Comparison of ENCODE assay signal across 17 mouse cellular contexts in genomic region chr5:53241963-53242362, GRCm38 (mm10). TPM values are rescaled to one million over a fixed set of nuclear protein-coding genes. Genes with fewer than 3 reads are reported as not detected.
DNase-seq lines count a peak whose midpoint lies in the region; ATAC-seq and TF ChIP-seq lines count a peak whose summit lies in the region.
"Had no signal": no experiment of that assay in that cellular context is flagged by ENCODE, and none has a peak within 500 bp of the region (broad histone marks: within the 10 kb centered on the region; RNA-seq: fewer than 3 reads in every experiment).

No protein-coding gene starts in this region.

- no peaks in the 10 kb centered on the region for H3K9me3 ChIP-seq in forebrain, postnatal 0 days (ENCODE audit: low read length)
- H3K9me3 ChIP-seq in forebrain, embryonic 13.5 days (replicated peaks): no peaks in the 10 kb centered on the region
- H3K9me3 ChIP-seq in intestine, postnatal 0 days (ENCODE audit: control insufficient read depth): no peaks in the 10 kb centered on the region
- H3K9me3 ChIP-seq: embryonic facial prominence, embryonic 10.5 days; heart, embryonic 12.5 days; hindbrain, embryonic 10.5 days had no signal

- WGBS in forebrain, postnatal 0 days: 80% methylated on average over 5 of the region's 5 CpGs
- 81% methylated on average over 5 of the region's 5 CpGs for WGBS in forebrain, embryonic 13.5 days
- 66% methylated on average over 5 of the region's 5 CpGs for WGBS in lung, adult 2 months
- WGBS in intestine, postnatal 0 days: 56% methylated on average over 5 of the region's 5 CpGs

- no peak overlapping the region for H3K4me3 ChIP-seq in forebrain, postnatal 0 days (ENCODE audit: low read depth, low read length)
- H3K4me3 ChIP-seq in forebrain, embryonic 13.5 days: no peak overlapping the region
- H3K4me3 ChIP-seq in lung, adult 2 months (replicated peaks; ENCODE audit: extremely low read depth, low read depth, low read length): no peak overlapping the region
- H3K4me3 ChIP-seq in intestine, postnatal 0 days (ENCODE audit: low read depth, low read length): no peak overlapping the region
- H3K4me3 ChIP-seq: embryonic facial prominence, embryonic 10.5 days; heart, embryonic 12.5 days; hindbrain, embryonic 10.5 days had no signal

- DNase-seq in forebrain, postnatal 0 days: no peak
- DNase-seq in lung, postnatal 36 days: peak; percentile 4
- no peak for DNase-seq in lung, adult 2 months
- DNase-seq in Muller cell, postnatal 12 days (ENCODE audit: inconsistent ontology term): no peak
- no peak for DNase-seq in embryo, embryonic 10 days (ENCODE audit: low spot score)
- DNase-seq: adrenal gland, postnatal 10 days; cerebellum, adult 11-12 months; cerebellum, adult 9-10 months; cerebellum, postnatal 36 days; gastrocnemius, postnatal 14 days had no signal

- ATAC-seq in forebrain, postnatal 0 days: no peak
- ATAC-seq in forebrain, embryonic 13.5 days: no peak
- ATAC-seq in intestine, postnatal 0 days: peak; percentile 88
- ATAC-seq: hindbrain, embryonic 16.5 days; inflammation-experienced regulatory T-cells, adult 6 months had no signal

- H3K27me3 ChIP-seq in forebrain, postnatal 0 days (ENCODE audit: insufficient read depth, low read length): no peaks in the 10 kb centered on the region
- no peaks in the 10 kb centered on the region for H3K27me3 ChIP-seq in forebrain, embryonic 13.5 days
- no peaks in the 10 kb centered on the region for H3K27me3 ChIP-seq in intestine, postnatal 0 days (replicated peaks; ENCODE audit: control insufficient read depth, insufficient read depth, low read length)
- H3K27me3 ChIP-seq: heart, embryonic 12.5 days had no signal

- H3K27ac ChIP-seq in forebrain, postnatal 0 days (ENCODE audit: low read depth, low read length): 0 out of 2 replicates have a peak overlapping the region, but pooled peaks have one; percentile 45
- H3K27ac ChIP-seq in forebrain, embryonic 13.5 days: no peak overlapping the region
- peak overlapping the region; percentile 41; the same call in 1 of the 2 replicates for H3K27ac ChIP-seq in intestine, postnatal 0 days (ENCODE audit: low read depth, low read length)
- H3K27ac ChIP-seq: embryonic facial prominence, embryonic 10.5 days; hindbrain, embryonic 10.5 days had no signal

- no peak overlapping the region for H3K4me2 ChIP-seq in forebrain, postnatal 0 days (ENCODE audit: low read depth)
- no peak overlapping the region for H3K4me2 ChIP-seq in forebrain, embryonic 13.5 days
- no peak overlapping the region for H3K4me2 ChIP-seq in intestine, postnatal 0 days (replicated peaks; ENCODE audit: low read depth)
- H3K4me2 ChIP-seq: heart, embryonic 12.5 days had no signal

- no peaks in the 10 kb centered on the region for H3K36me3 ChIP-seq in forebrain, postnatal 0 days (ENCODE audit: insufficient read depth)
- no peaks in the 10 kb centered on the region for H3K36me3 ChIP-seq in forebrain, embryonic 13.5 days (ENCODE audit: poor library complexity, severe bottlenecking)
- no peaks in the 10 kb centered on the region for H3K36me3 ChIP-seq in intestine, postnatal 0 days (ENCODE audit: control insufficient read depth, insufficient read depth)
- H3K36me3 ChIP-seq: embryonic facial prominence, embryonic 10.5 days; heart, embryonic 12.5 days; hindbrain, embryonic 10.5 days had no signal

- no peaks in the 10 kb centered on the region for H3K4me1 ChIP-seq in forebrain, postnatal 0 days (ENCODE audit: insufficient read depth)
- H3K4me1 ChIP-seq in forebrain, embryonic 13.5 days: peaks cover 16% of the 10 kb centered on the region
- no peaks in the 10 kb centered on the region for H3K4me1 ChIP-seq in lung, adult 2 months (ENCODE audit: control insufficient read depth, insufficient read depth, low read length)
- H3K4me1 ChIP-seq in intestine, postnatal 0 days (replicated peaks; ENCODE audit: control insufficient read depth, insufficient read depth, low read length): 0 out of 2 replicates have a peak, but pooled peaks cover under 1% of the 10 kb centered on the region

- no peak overlapping the region for H3K9ac ChIP-seq in forebrain, postnatal 0 days
- no peak overlapping the region for H3K9ac ChIP-seq in forebrain, embryonic 13.5 days
- no peak overlapping the region for H3K9ac ChIP-seq in intestine, postnatal 0 days (ENCODE audit: low read depth, low read length)
- H3K9ac ChIP-seq: heart, embryonic 12.5 days had no signal

- no peak for TF ChIP-seq POLR2A in lung, adult 2 months (IDR thresholded peaks at IDR 0.05; ENCODE audit: borderline replicate concordance, extremely low read depth, low read depth, low read length)

- no peak for TF ChIP-seq CTCF in forebrain, postnatal 0 days (IDR thresholded peaks at IDR 0.05; ENCODE audit: low read depth)
- TF ChIP-seq CTCF in lung, adult 2 months (IDR thresholded peaks at IDR 0.05; ENCODE audit: insufficient read depth, low read length): no peak
- TF ChIP-seq CTCF in intestine, postnatal 0 days (IDR thresholded peaks at IDR 0.05; ENCODE audit: low read depth): no peak

RNA-seq across cellular contexts. Expression of gene Smim20, which starts 24.9 kb away (rescaled TPM):
- 45.0 and 53.1 TPM in 2 replicates for total RNA-seq in forebrain, postnatal 0 days (2014; rRNA removed)
- 75.2 and 82.4 TPM in 2 replicates for polyA plus RNA-seq in forebrain, postnatal 0 days (2015; fragmentation: Nextera tagmentation; extraction: Ambion mirVana)
- polyA plus RNA-seq in forebrain, embryonic 13.5 days (2015; fragmentation: Nextera tagmentation; extraction: Ambion mirVana): 64.8 and 70.7 TPM in 2 replicates
- polyA plus RNA-seq in lung, adult 2 months (2012; rRNA removed): 27.9 and 49.9 TPM in 2 replicates
- 160 and 162 TPM in 2 replicates for polyA plus RNA-seq in intestine, postnatal 0 days (2015; fragmentation: Nextera tagmentation; extraction: Ambion mirVana)

RNA-seq across cellular contexts. Expression of gene Sel1l3, which starts 28.2 kb away (rescaled TPM):
- total RNA-seq in forebrain, postnatal 0 days (2014; rRNA removed): 28.7 and 28.8 TPM in 2 replicates
- polyA plus RNA-seq in forebrain, postnatal 0 days (2015; fragmentation: Nextera tagmentation; extraction: Ambion mirVana): 5.7 and 6.2 TPM in 2 replicates
- polyA plus RNA-seq in forebrain, embryonic 13.5 days (2015; fragmentation: Nextera tagmentation; extraction: Ambion mirVana): 7.0 and 8.5 TPM in 2 replicates
- 2.1 and 2.4 TPM in 2 replicates for polyA plus RNA-seq in lung, adult 2 months (2012; rRNA removed)
- 16.2 and 17.2 TPM in 2 replicates for polyA plus RNA-seq in intestine, postnatal 0 days (2015; fragmentation: Nextera tagmentation; extraction: Ambion mirVana)
